Mouse (Mus musculus) spleen, embryonic (tissue): ENCODE results near the gene Sf3b1.
"Not testable (repeated sequence)": the region's sequence is repeated elsewhere in the genome, so short reads cannot be mapped to it uniquely, and the experiment has no call there.

Experiments
- CTCF ChIA-PET: fragments of 350-600 bp; sonication (Branson Sonifier 250); formaldehyde crosslinking; loops from one replicate; lab custom pipeline; 2022; lab: Charles Lee

Gene Sf3b1

GRCm38 (mm10) chr1:54958525-54958924 is 68.8 kb downstream of the Sf3b1 start:
- CTCF ChIA-PET = no interaction called here

DNA sequence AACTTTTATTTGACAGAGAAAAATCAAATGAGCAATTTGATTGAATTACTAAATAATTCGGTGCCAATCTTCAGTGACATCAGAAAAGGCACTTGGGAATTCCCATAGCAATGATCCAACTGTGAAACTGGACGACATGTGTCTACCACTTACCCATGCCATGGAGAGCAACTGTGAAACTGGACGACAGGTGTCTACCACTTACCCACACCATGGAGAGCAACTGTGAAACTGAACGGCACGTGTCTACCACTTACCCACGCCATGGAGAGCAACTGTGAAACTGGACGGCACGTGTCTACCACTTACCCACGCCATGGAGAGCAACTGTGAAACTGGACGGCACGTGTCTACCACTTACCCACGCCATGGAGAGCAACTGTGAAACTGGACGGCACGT is 70.3 kb downstream of the Sf3b1 start:
- CTCF ChIA-PET = not testable (repeated sequence)

GRCm38 (mm10) chr1:54954856-54955255 is 72.4 kb downstream of the Sf3b1 start:
- CTCF ChIA-PET = no interaction called here

DNA sequence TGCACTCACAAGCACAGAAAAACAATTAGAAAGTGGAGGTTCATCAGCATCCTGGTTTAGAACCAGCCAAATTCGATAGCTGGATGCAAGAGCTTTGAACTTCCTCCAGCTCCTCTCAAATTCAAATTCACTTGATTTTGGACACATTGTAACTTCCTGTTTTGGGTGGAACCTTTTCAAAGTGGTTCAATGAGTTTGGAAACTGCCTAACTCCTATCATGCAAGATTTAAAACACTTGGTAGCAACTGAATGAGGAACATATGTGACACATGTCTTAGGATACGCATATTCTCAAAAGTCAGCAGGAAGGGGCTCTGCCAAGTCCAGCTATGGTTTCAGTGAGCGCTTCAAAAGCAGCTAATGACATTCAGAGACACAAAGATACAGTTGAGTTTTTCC is 82.6 kb downstream of the Sf3b1 start:
- CTCF ChIA-PET = interaction anchor here (0.6 kb wide), 1 partner anchor 114 kb away, joined by 12 read pairs; no protein-coding TSS in a partner anchor

- CTCF ChIA-PET = no interaction called here
Measured at GRCm38 (mm10) chr1:54935466-54935865, 91.8 kb downstream of the Sf3b1 start.
